Mouse (Mus musculus) brain, embryonic 14.5 days (tissue): Measurements from ENCODE around the gene Dennd1b.

Experiments used
- CTCF ChIP-seq: fragments of 200-500 bp; IDR thresholded peaks from 2 replicates; pipeline ENCODE4 v1.5.1; 2012; ENCODE audit warnings: inconsistent platforms, mild to moderate bottlenecking, moderate library complexity, borderline replicate concordance; ENCODE audit not compliant: insufficient read depth, insufficient read length; ENCODE audit errors: extremely low read depth
- POLR2A ChIP-seq: fragments of 200-500 bp; IDR thresholded peaks from 2 replicates; pipeline ENCODE4 v1.6.1; 2012; ENCODE audit warnings: mild to moderate bottlenecking, inconsistent platforms, borderline replicate concordance; ENCODE audit not compliant: poor library complexity, insufficient read depth, insufficient read length, severe bottlenecking; ENCODE audit errors: extremely low read depth

DNA sequence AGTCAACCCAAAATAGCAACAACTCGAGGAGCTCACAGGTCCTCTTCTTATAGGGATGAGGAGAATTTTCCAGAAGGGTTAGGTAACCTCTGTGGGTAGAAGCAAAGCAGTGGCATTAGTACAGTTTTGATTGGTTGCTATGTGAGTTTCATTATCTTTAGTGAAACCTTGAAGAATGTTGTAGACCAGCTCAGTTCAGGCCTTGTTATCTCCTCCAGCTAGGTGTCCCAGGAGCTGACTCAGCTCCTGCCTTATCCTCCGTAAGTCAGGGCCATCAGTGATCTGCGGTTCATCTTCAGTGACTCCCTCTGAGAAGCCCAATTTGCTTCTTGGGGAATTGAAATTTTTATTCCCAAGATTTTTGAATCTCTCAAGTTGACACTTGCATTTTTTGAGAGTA, 43.2 kb upstream of the Dennd1b start:
- no peak for TF ChIP-seq POLR2A
- TF ChIP-seq CTCF, result no peak
